Mouse (Mus musculus) G1E (cell line): ENCODE results near the gene Dusp22. TPM values are rescaled to one million over a fixed set of nuclear protein-coding genes. Genes with fewer than 3 reads are reported as not detected.

ENCODE experiments used
- ATAC-seq: 2 replicates; pipeline ENCODE4 v1.8.0; 2016; ENCODE audit warnings: mild to moderate bottlenecking; ENCODE audit not compliant: insufficient number of reproducible peaks, poor library complexity, low FRiP score, severe bottlenecking; ENCODE audit errors: extremely low read depth
- DNase-seq: peaks from one replicate; pipeline ENCODE4 v3.0.0; 2012; ENCODE audit warnings: low spot score
- H3K27me3 ChIP-seq: 2 replicates; pipeline ENCODE4 v1.6.1; 2012; ENCODE audit warnings: mild to moderate bottlenecking, low read length, inconsistent platforms; ENCODE audit not compliant: insufficient read depth
- H3K36me3 ChIP-seq: replicated peaks from 2 replicates; pipeline ENCODE3; 2012; ENCODE audit warnings: mild to moderate bottlenecking, inconsistent platforms
- H3K4me1 ChIP-seq: 2 replicates; pipeline ENCODE4 v1.6.1; 2012; ENCODE audit warnings: low read depth, low read length, inconsistent platforms, mixed read lengths; ENCODE audit not compliant: insufficient read depth
- H3K4me3 ChIP-seq: 2 replicates; pipeline ENCODE4 v1.5.1; 2012; ENCODE audit warnings: low read depth, mild to moderate bottlenecking, inconsistent platforms, low read length, moderate library complexity, mixed read lengths
- H3K9me3 ChIP-seq: replicated peaks from 2 replicates; pipeline ENCODE4 v1.6.1; 2012; ENCODE audit warnings: inconsistent platforms
- CTCF ChIP-seq: IDR thresholded peaks from 2 replicates; pipeline ENCODE4 v1.5.1; 2012; ENCODE audit warnings: low read depth, low read length, inconsistent platforms, mixed read lengths
- GATA1 ChIP-seq: IDR thresholded peaks from 2 replicates; pipeline ENCODE4 v1.6.1; 2012; ENCODE audit warnings: borderline replicate concordance, low read length, inconsistent platforms, mixed read lengths
- GATA2 ChIP-seq: IDR thresholded peaks from 2 replicates; pipeline ENCODE4 v1.6.1; 2012; ENCODE audit warnings: low read depth, low read length, inconsistent platforms, borderline replicate concordance
- POLR2AphosphoS5 ChIP-seq: IDR thresholded peaks from 2 replicates; pipeline ENCODE4 v1.6.1; 2012; ENCODE audit warnings: low read depth, low read length, inconsistent platforms; ENCODE audit not compliant: insufficient replicate concordance
- TAL1 ChIP-seq: conservative IDR thresholded peaks from 2 replicates; pipeline ENCODE4 v1.6.1; 2012; ENCODE audit warnings: low read depth, low read length, inconsistent platforms, mixed read lengths
- polyA plus RNA-seq: library from polyadenylated mRNA; stranded (reverse); fragments of >175 nt; gene quantifications from 2 replicates; pipeline ENCODE4 v1.2.3, GENCODE M21; 2012
- total RNA-seq, 2 experiments: library from RNA; stranded (forward) in 1 of 2; stranded (reverse) in 1 of 2; fragments of 200-1000 nt in 1 of 2; fragments of >200 nt in 1 of 2; fragmentation: Nextera tagmentation in 1 of 2; gene quantifications; 2 replicates each; pipeline ENCODE4 v1.2.3; 2014 to 2017

The Dusp22 gene
- total and polyA plus RNA-seq, 3 experiments: 0.27 TPM; not detected in 2

GRCm38 (mm10) chr13:30636453-30636852 lies 23.3 kb upstream of the Dusp22 start:
- ATAC-seq (no peak), DNase-seq (no peak)
- Histone ChIP-seq H3K9me3 (no peaks in the 10 kb centered on the region), H3K4me1 (no peaks in the 10 kb centered on the region), H3K36me3 (no peaks in the 10 kb centered on the region), H3K27me3 (peaks cover 5% of the 10 kb centered on the region; the same call in 1 of the 2 replicates), H3K4me3 (no peak overlapping the region)
- TF ChIP-seq GATA1 (no peak), TAL1 (no peak), GATA2 (no peak), POLR2AphosphoS5 (no peak), CTCF (no peak)

- no peaks in the 10 kb centered on the region for H3K4me1 ChIP-seq
- DNase-seq: no peak
- H3K36me3 ChIP-seq: no peaks in the 10 kb centered on the region
- TF ChIP-seq GATA2 (no peak), GATA1 (no peak), CTCF (no peak), POLR2AphosphoS5 (no peak), TAL1 (no peak)
- H3K9me3 ChIP-seq: no peaks in the 10 kb centered on the region
- peaks cover 3% of the 10 kb centered on the region; the same call in 1 of the 2 replicates for H3K27me3 ChIP-seq
- ATAC-seq: no peak
- no peak overlapping the region for H3K4me3 ChIP-seq
Observed at GRCm38 (mm10) chr13:30638378-30639115, 21.3 kb upstream of the Dusp22 start.

- Histone ChIP-seq H3K27me3 (no peaks in the 10 kb centered on the region), H3K9me3 (no peaks in the 10 kb centered on the region), H3K4me3 (no peak overlapping the region), H3K4me1 (no peaks in the 10 kb centered on the region), H3K36me3 (no peaks in the 10 kb centered on the region)
- no peak for TF ChIP-seq GATA2
- TF ChIP-seq POLR2AphosphoS5: no peak
- no peak for TF ChIP-seq GATA1
- no peak for TF ChIP-seq TAL1
- no peak for TF ChIP-seq CTCF
- ATAC-seq: no peak
- DNase-seq: no peak
Observed at GRCm38 (mm10) chr13:30642053-30642452, 17.7 kb upstream of the Dusp22 start.

- ATAC-seq (no peak), DNase-seq (no peak)
- no peaks in the 10 kb centered on the region for H3K36me3 ChIP-seq
- H3K9me3 ChIP-seq: no peaks in the 10 kb centered on the region
- H3K27me3 ChIP-seq: peaks cover 2% of the 10 kb centered on the region; the same call in 1 of the 2 replicates
- H3K4me1 ChIP-seq: no peaks in the 10 kb centered on the region
- H3K4me3 ChIP-seq: no peak overlapping the region
- TF ChIP-seq CTCF: no peak
Observed at GRCm38 (mm10) chr13:30648461-30648860, 11.3 kb upstream of the Dusp22 start.

GRCm38 (mm10) chr13:30649197-30649596 lies 10.6 kb upstream of the Dusp22 start:
- Histone ChIP-seq H3K36me3 (no peaks in the 10 kb centered on the region), H3K4me3 (no peak overlapping the region), H3K4me1 (no peaks in the 10 kb centered on the region), H3K9me3 (no peaks in the 10 kb centered on the region), H3K27me3 (peaks cover 5% of the 10 kb centered on the region; the same call in 1 of the 2 replicates)
- no peak for ATAC-seq
- no peak for DNase-seq
- TF ChIP-seq GATA1 (no peak), GATA2 (no peak), POLR2AphosphoS5 (no peak)

GRCm38 (mm10) chr13:30650684-30651083 lies 9.1 kb upstream of the Dusp22 start:
- no peak for DNase-seq
- H3K4me1 ChIP-seq: no peaks in the 10 kb centered on the region
- TF ChIP-seq GATA2: no peak
- TF ChIP-seq GATA1: no peak
- no peak for TF ChIP-seq TAL1
- TF ChIP-seq CTCF: no peak
- no peak for TF ChIP-seq POLR2AphosphoS5
- peaks cover 8% of the 10 kb centered on the region; the same call in 1 of the 2 replicates for H3K27me3 ChIP-seq
- no peak overlapping the region for H3K4me3 ChIP-seq
- no peak for ATAC-seq
- no peaks in the 10 kb centered on the region for H3K9me3 ChIP-seq
- H3K36me3 ChIP-seq: no peaks in the 10 kb centered on the region

GRCm38 (mm10) chr13:30653051-30653450 lies 6.7 kb upstream of the Dusp22 start:
- H3K27me3 ChIP-seq: peaks cover 8% of the 10 kb centered on the region; the same call in 1 of the 2 replicates
- ATAC-seq: no peak
- no peak for TF ChIP-seq GATA2
- no peak for TF ChIP-seq GATA1
- no peak for TF ChIP-seq TAL1
- no peak for TF ChIP-seq POLR2AphosphoS5
- no peak for TF ChIP-seq CTCF

More at GRCm38 (mm10) chr13:30653051-30653450, 6.7 kb upstream of the Dusp22 start:
- Histone ChIP-seq H3K4me3 (no peak overlapping the region), H3K36me3 (no peaks in the 10 kb centered on the region), H3K4me1 (no peaks in the 10 kb centered on the region), H3K9me3 (no peaks in the 10 kb centered on the region)
- no peak for DNase-seq
